Mouse (Mus musculus) neural tube, embryonic 11.5 days (tissue): ENCODE results near the gene Clip2. TPM values are rescaled to one million over a fixed set of nuclear protein-coding genes. Genes with fewer than 3 reads are reported as not detected.
A peak's percentile ranks its signal among the peaks of the same experiment; 100 is the strongest.

Experiments used
- ATAC-seq: fragments of 200-750 bp; cut with Nextera tagmentation; 2 replicates; pipeline ENCODE4 v1.8.0; 2017; ENCODE audit warnings: moderate number of reproducible peaks, mild to moderate bottlenecking, moderate TSS enrichment, moderate library complexity; ENCODE audit not compliant: insufficient read depth, low FRiP score, low TSS enrichment
- DNase-seq: peaks from one replicate; pipeline ENCODE4 v3.0.0-alpha.2; 2015; ENCODE audit warnings: low spot score
- H3K27ac ChIP-seq: fragments of 300-500 bp; sonication (generic); 2 replicates; pipeline ENCODE4 v1.5.1; 2014; ENCODE audit warnings: low read depth, mild to moderate bottlenecking, low read length
- H3K27me3 ChIP-seq: fragments of 300-500 bp; sonication (generic); 2 replicates; pipeline ENCODE4 v1.6.1; 2014; ENCODE audit warnings: mild to moderate bottlenecking, low read length, mixed read lengths; ENCODE audit not compliant: control insufficient read depth, insufficient read depth
- H3K36me3 ChIP-seq: fragments of 300-500 bp; sonication (generic); 2 replicates; pipeline ENCODE4 v1.6.1; 2014; ENCODE audit warnings: mild to moderate bottlenecking, low read length, moderate library complexity, mixed read lengths; ENCODE audit not compliant: control insufficient read depth, insufficient read depth
- H3K4me1 ChIP-seq: fragments of 300-500 bp; sonication (generic); 2 replicates; pipeline ENCODE4 v1.6.1; 2014; ENCODE audit warnings: low read length, mixed read lengths; ENCODE audit not compliant: control insufficient read depth, insufficient read depth
- H3K4me2 ChIP-seq: fragments of 300-500 bp; sonication (generic); 2 replicates; pipeline ENCODE4 v1.6.1; 2014; ENCODE audit warnings: low read depth, mild to moderate bottlenecking, moderate library complexity
- H3K4me3 ChIP-seq: fragments of 300-500 bp; sonication (generic); 2 replicates; pipeline ENCODE4 v1.5.1; 2014; ENCODE audit warnings: low read depth, low read length
- H3K9ac ChIP-seq: fragments of 300-500 bp; sonication (generic); 2 replicates; pipeline ENCODE4 v1.6.1; 2014; ENCODE audit warnings: mild to moderate bottlenecking, low read length
- H3K9me3 ChIP-seq: fragments of 300-500 bp; sonication (generic); 2 replicates; pipeline ENCODE4 v1.6.1; 2016; ENCODE audit warnings: low read length; ENCODE audit not compliant: control insufficient read depth
- WGBS: fragments of 180-500 bp; shearing (Covaris S2); extraction: QIAGEN DNeasy Blood & Tissue Kit; methylation state at CpG from one replicate; pipeline ENCODE4 v1.1.7; 2014; 5-methylcytosine and 5-hydroxymethylcytosine counted together
- polyA plus RNA-seq: library from polyadenylated mRNA; unstranded; fragments of >200 nt; fragmentation: Nextera tagmentation; extraction: Ambion mirVana; gene quantifications from 2 replicates; pipeline ENCODE4 v1.2.1, GENCODE M21; 2014

Gene Clip2
- polyA plus RNA-seq, 1 experiment from 2014 or later = 7.6 TPM

GRCm38 (mm10) chr5:134553951-134554546, 1.8 kb upstream of the Clip2 start:
- no peak for DNase-seq
- peaks cover 22% of the 10 kb centered on the region for H3K4me1 ChIP-seq
- H3K27ac ChIP-seq = no peak overlapping the region
- H3K9me3 ChIP-seq = no peaks in the 10 kb centered on the region
- no peak overlapping the region for H3K4me2 ChIP-seq
- no peaks in the 10 kb centered on the region for H3K36me3 ChIP-seq
- ATAC-seq = no peak
- no peaks in the 10 kb centered on the region for H3K27me3 ChIP-seq
- no peak overlapping the region for H3K4me3 ChIP-seq
- WGBS = 91% methylated on average over 5 of the region's 5 CpGs
- no peak overlapping the region for H3K9ac ChIP-seq

GRCm38 (mm10) chr5:134551233-134552109, 763 bp downstream of the Clip2 start:
- 1% methylated on average over 50 of the region's 52 CpGs for WGBS
- H3K36me3 ChIP-seq = no peaks in the 10 kb centered on the region
- peak; percentile 65 for DNase-seq
- peak overlapping the region; percentile 96 for H3K9ac ChIP-seq
- no peaks in the 10 kb centered on the region for H3K9me3 ChIP-seq
- H3K27ac ChIP-seq = peak overlapping the region; percentile 97
- peak overlapping the region; percentile 96 for H3K4me2 ChIP-seq
- peaks cover 22% of the 10 kb centered on the region for H3K4me1 ChIP-seq
- peak overlapping the region; percentile 95 for H3K4me3 ChIP-seq
- ATAC-seq = peak; percentile 10
- H3K27me3 ChIP-seq = no peaks in the 10 kb centered on the region

GRCm38 (mm10) chr5:134550836-134551232, 1.4 kb downstream of the Clip2 start:
- peak overlapping the region; percentile 96 for H3K9ac ChIP-seq
- peak overlapping the region; percentile 95 for H3K4me3 ChIP-seq
- no peaks in the 10 kb centered on the region for H3K36me3 ChIP-seq
- H3K27ac ChIP-seq = peak overlapping the region; percentile 97
- WGBS = 7% methylated on average over 6 of the region's 6 CpGs
- H3K9me3 ChIP-seq = no peaks in the 10 kb centered on the region
- peak; percentile 17 for DNase-seq
- peaks cover 20% of the 10 kb centered on the region for H3K4me1 ChIP-seq
- ATAC-seq = no peak
- H3K27me3 ChIP-seq = no peaks in the 10 kb centered on the region
- peak overlapping the region; percentile 96 for H3K4me2 ChIP-seq

GRCm38 (mm10) chr5:134549640-134550168, 2.5 kb downstream of the Clip2 start:
- Histone ChIP-seq H3K27me3 (no peaks in the 10 kb centered on the region), H3K4me3 (no peak overlapping the region; the same call in 1 of the 2 replicates), H3K27ac (no peak overlapping the region), H3K9me3 (no peaks in the 10 kb centered on the region), H3K4me2 (no peak overlapping the region), H3K9ac (no peak overlapping the region), H3K36me3 (no peaks in the 10 kb centered on the region), H3K4me1 (peaks cover 13% of the 10 kb centered on the region)
- ATAC-seq (no peak), DNase-seq (no peak)
- 95% methylated on average over 2 of the region's 3 CpGs for WGBS

GRCm38 (mm10) chr5:134548306-134548705, 3.9 kb downstream of the Clip2 start:
- DNase-seq (no peak), ATAC-seq (no peak)
- Histone ChIP-seq H3K4me2 (no peak overlapping the region), H3K9ac (no peak overlapping the region), H3K27me3 (no peaks in the 10 kb centered on the region), H3K4me1 (peaks cover 13% of the 10 kb centered on the region), H3K9me3 (no peaks in the 10 kb centered on the region), H3K27ac (no peak overlapping the region), H3K4me3 (no peak overlapping the region), H3K36me3 (no peaks in the 10 kb centered on the region)
- WGBS = 56% methylated on average over 5 of the region's 5 CpGs

GRCm38 (mm10) chr5:134546790-134547189, 5.4 kb downstream of the Clip2 start:
- H3K36me3 ChIP-seq = no peaks in the 10 kb centered on the region
- no peak overlapping the region for H3K4me2 ChIP-seq
- H3K27ac ChIP-seq = no peak overlapping the region
- ATAC-seq (no peak), DNase-seq (no peak)
- no peak overlapping the region for H3K9ac ChIP-seq
- no peaks in the 10 kb centered on the region for H3K9me3 ChIP-seq
- WGBS = 87% methylated on average over 7 of the region's 7 CpGs
- H3K4me1 ChIP-seq = peaks cover 13% of the 10 kb centered on the region
- no peaks in the 10 kb centered on the region for H3K27me3 ChIP-seq
- H3K4me3 ChIP-seq = no peak overlapping the region

GRCm38 (mm10) chr5:134545242-134545629, 7.0 kb downstream of the Clip2 start:
- 64% methylated on average over 3 of the region's 3 CpGs for WGBS
- Histone ChIP-seq H3K9me3 (no peaks in the 10 kb centered on the region), H3K27ac (no peak overlapping the region), H3K4me1 (peaks cover 9% of the 10 kb centered on the region), H3K36me3 (no peaks in the 10 kb centered on the region), H3K4me2 (no peak overlapping the region), H3K9ac (no peak overlapping the region), H3K27me3 (no peaks in the 10 kb centered on the region), H3K4me3 (no peak overlapping the region)
- DNase-seq (no peak), ATAC-seq (no peak)

GRCm38 (mm10) chr5:134544516-134545241, 7.6 kb downstream of the Clip2 start:
- Histone ChIP-seq H3K4me3 (no peak overlapping the region), H3K4me2 (no peak overlapping the region), H3K4me1 (peaks cover 14% of the 10 kb centered on the region), H3K27me3 (no peaks in the 10 kb centered on the region), H3K9me3 (no peaks in the 10 kb centered on the region), H3K9ac (no peak overlapping the region), H3K36me3 (no peaks in the 10 kb centered on the region), H3K27ac (no peak overlapping the region)
- no peak for ATAC-seq
- no peak for DNase-seq
- WGBS = 69% methylated on average over 19 of the region's 19 CpGs
